Mouse (Mus musculus) frontal cortex, postnatal 14 days (tissue): ENCODE results near the gene Olfr341.

ENCODE experiments used
- DNase-seq, 2 experiments: peaks; one replicate each; pipeline ENCODE4 v3.0.0; 2022; ENCODE audit warnings: low spot score in 2 of 2

Olfr341 gene

GRCm38 (mm10) chr2:36482368-36482767 lies at the start of gene Olfr341:
Olfr341 (minus strand) TSS chr2:36482468.
- no peak for DNase-seq

DNA sequence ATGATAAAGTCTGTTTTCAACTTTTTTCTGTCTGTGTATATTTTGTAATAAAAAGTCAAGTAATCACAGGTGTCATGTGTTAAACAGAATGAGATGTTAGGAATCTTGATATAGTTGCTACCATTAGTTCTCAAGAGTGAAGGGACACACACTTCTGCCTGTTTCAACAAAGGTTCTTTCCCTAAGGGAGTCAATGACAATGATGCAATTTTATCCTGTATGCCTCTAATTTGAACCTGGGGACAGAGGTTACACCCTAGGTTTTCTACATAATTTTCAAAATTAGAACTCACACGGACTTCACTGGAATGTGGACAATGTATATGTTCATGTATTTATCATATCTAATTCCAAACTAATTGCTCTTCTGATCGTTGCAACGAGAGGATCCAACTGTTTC lies 42.4 kb upstream of the Olfr341 start, which contains the start of gene Olfr342:
TSS of gene Olfr342 (plus strand) at position 301 of the 400 bp plus-strand sequence.
- no peak for DNase-seq

DNA sequence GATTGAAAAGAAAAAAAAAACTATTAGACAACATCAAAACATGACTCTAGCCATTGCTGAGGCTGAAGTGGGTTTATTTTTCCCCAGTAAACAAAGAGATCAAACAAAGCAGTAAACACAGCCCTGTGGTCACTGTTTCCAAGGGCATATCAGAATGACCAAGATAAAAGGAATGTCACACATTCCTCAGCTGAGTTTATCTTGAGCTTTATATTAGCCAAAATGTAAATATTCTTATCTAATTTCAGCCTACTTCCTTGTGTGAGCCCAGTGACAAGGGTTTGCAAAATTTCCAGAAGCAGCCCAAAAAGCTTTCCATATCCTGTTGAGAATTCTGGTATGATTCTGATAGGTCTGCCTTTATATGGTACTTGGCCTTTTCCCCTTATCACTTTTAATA lies 8.6 kb downstream of the Olfr341 start:
- no peak for DNase-seq

DNA sequence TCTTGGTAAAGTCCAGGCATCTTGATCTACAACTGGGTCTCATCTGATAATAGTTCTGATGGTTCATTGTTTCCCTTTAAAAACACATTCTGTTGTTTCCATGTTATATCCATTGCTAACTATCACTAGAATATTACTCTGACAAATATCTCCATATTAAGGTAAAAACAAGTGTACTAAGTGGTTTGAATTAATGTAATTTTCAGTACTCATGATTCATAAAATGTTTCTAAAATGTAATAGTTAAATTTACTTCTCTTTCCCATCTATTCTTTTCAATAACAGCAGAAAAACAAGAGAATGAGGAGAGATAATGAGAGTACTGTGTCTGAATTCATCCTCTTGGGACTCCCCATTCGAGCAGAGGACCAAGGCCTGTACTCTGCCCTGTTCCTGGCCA lies 30.0 kb downstream of the Olfr341 start, which contains the start of gene Olfr340:
TSS of gene Olfr340 (plus strand) at position 301 of the 400 bp plus-strand sequence.
- DNase-seq: no peak
